Mouse (Mus musculus) liver, postnatal 0 days (tissue): ENCODE data around the gene Plet1.

Source experiments
- CTCF ChIP-seq: sonication (generic); IDR thresholded peaks from 2 replicates; pipeline ENCODE4 v1.5.1; 2016; ENCODE audit warnings: antibody characterized with exemption, low read depth
- EP300 ChIP-seq: IDR thresholded peaks from 2 replicates; pipeline ENCODE4 v1.6.1; 2016; ENCODE audit warnings: antibody characterized with exemption, low read depth, mild to moderate bottlenecking

DNA sequence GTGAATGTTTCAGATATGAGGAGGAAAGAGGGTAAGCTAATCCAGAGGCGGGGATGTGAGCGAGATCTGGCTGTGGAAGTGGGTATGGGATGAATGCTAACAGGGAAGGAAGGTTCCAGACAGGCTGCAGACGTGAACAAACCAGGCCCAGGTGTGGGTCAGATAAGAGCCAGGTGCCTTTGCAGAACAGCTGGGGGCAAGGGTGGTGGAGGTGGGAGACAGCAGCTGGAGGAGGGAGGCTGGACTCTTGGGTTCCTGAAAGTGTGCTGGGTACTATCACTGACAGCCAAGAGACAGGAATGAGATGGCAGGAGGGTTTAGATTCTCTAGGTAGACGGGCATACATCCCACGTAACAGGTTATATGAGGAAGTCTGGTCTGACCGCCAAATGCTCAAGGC is 2.8 kb downstream of the Plet1 start:
- TF ChIP-seq CTCF (no peak), EP300 (no peak)
